Mouse (Mus musculus) liver, adult 2 months (tissue): ENCODE results near the gene Coro1a.

ENCODE experiments used
- CTCF ChIP-seq: fragments of 200-500 bp; IDR thresholded peaks from 2 replicates; pipeline ENCODE4 v1.5.1; 2011; ENCODE audit warnings: low read depth, low read length, control low read depth
- POLR2A ChIP-seq: fragments of 200-500 bp; IDR thresholded peaks from 2 replicates; pipeline ENCODE4 v1.6.1; 2011; ENCODE audit warnings: low read length, control low read depth; ENCODE audit not compliant: insufficient read depth; ENCODE audit errors: extremely low read depth

- no peak for TF ChIP-seq CTCF
- TF ChIP-seq POLR2A: no peak
Observed at GRCm38 (mm10) chr7:126668452-126668851, 39.1 kb downstream of the Coro1a start.
